Mouse (Mus musculus): Measurements from ENCODE around the gene Gtdc1. TPM values are rescaled to one million over a fixed set of nuclear protein-coding genes. Genes with fewer than 3 reads are reported as not detected.

Gtdc1 gene
- polyA plus RNA-seq (2012; rRNA removed), result 34.8 and 36.2 TPM in 2 replicates

- TF ChIP-seq CTCF (IDR thresholded peaks at IDR 0.05; ENCODE audit: borderline replicate concordance, extremely low read depth, insufficient read depth, insufficient read length) (no peak), POLR2A (IDR thresholded peaks at IDR 0.05; ENCODE audit: borderline replicate concordance, extremely low read depth, insufficient read depth, insufficient read length, poor library complexity, severe bottlenecking) (no peak)
- no peak for DNase-seq (ENCODE audit: low read depth)
These were observed at the start of gene Gtdc1 for GRCm38 (mm10) chr2:44927482-44927811. Gtdc1 (minus strand) TSS chr2:44927657.

GRCm38 (mm10) chr2:44977051-44977450 lies 49.6 kb upstream of the Gtdc1 start:
- no peak for DNase-seq (ENCODE audit: low read depth)
- no peak for TF ChIP-seq CTCF (IDR thresholded peaks at IDR 0.05; ENCODE audit: borderline replicate concordance, extremely low read depth, insufficient read depth, insufficient read length)
- no peak for TF ChIP-seq POLR2A (IDR thresholded peaks at IDR 0.05; ENCODE audit: borderline replicate concordance, extremely low read depth, insufficient read depth, insufficient read length, poor library complexity, severe bottlenecking)

- no peak for TF ChIP-seq POLR2A (IDR thresholded peaks at IDR 0.05; ENCODE audit: borderline replicate concordance, extremely low read depth, insufficient read depth, insufficient read length, poor library complexity, severe bottlenecking)
- TF ChIP-seq CTCF (IDR thresholded peaks at IDR 0.05; ENCODE audit: borderline replicate concordance, extremely low read depth, insufficient read depth, insufficient read length), result no peak
- DNase-seq (ENCODE audit: low read depth), result no peak
These were observed 49.0 kb upstream of the Gtdc1 start for GRCm38 (mm10) chr2:44976484-44976883.

GRCm38 (mm10) chr2:44973828-44974227 lies 46.4 kb upstream of the Gtdc1 start:
- TF ChIP-seq POLR2A (IDR thresholded peaks at IDR 0.05; ENCODE audit: borderline replicate concordance, extremely low read depth, insufficient read depth, insufficient read length, poor library complexity, severe bottlenecking) (no peak), CTCF (IDR thresholded peaks at IDR 0.05; ENCODE audit: borderline replicate concordance, extremely low read depth, insufficient read depth, insufficient read length) (no peak)
- no peak for DNase-seq (ENCODE audit: low read depth)

- DNase-seq (ENCODE audit: low read depth), result no peak
- no peak for TF ChIP-seq POLR2A (IDR thresholded peaks at IDR 0.05; ENCODE audit: borderline replicate concordance, extremely low read depth, insufficient read depth, insufficient read length, poor library complexity, severe bottlenecking)
- TF ChIP-seq CTCF (IDR thresholded peaks at IDR 0.05; ENCODE audit: borderline replicate concordance, extremely low read depth, insufficient read depth, insufficient read length), result no peak
These were observed 42.7 kb upstream of the Gtdc1 start for GRCm38 (mm10) chr2:44970087-44970646.

- TF ChIP-seq POLR2A (IDR thresholded peaks at IDR 0.05; ENCODE audit: borderline replicate concordance, extremely low read depth, insufficient read depth, insufficient read length, poor library complexity, severe bottlenecking) (no peak), CTCF (IDR thresholded peaks at IDR 0.05; ENCODE audit: borderline replicate concordance, extremely low read depth, insufficient read depth, insufficient read length) (no peak)
- no peak for DNase-seq (ENCODE audit: low read depth)
These were observed 42.2 kb upstream of the Gtdc1 start for GRCm38 (mm10) chr2:44969640-44970039.

- no peak for DNase-seq (ENCODE audit: low read depth)
- no peak for TF ChIP-seq CTCF (IDR thresholded peaks at IDR 0.05; ENCODE audit: borderline replicate concordance, extremely low read depth, insufficient read depth, insufficient read length)
- no peak for TF ChIP-seq POLR2A (IDR thresholded peaks at IDR 0.05; ENCODE audit: borderline replicate concordance, extremely low read depth, insufficient read depth, insufficient read length, poor library complexity, severe bottlenecking)
These were observed 41.8 kb upstream of the Gtdc1 start for GRCm38 (mm10) chr2:44969226-44969625.

GRCm38 (mm10) chr2:44965834-44966555 lies 38.5 kb upstream of the Gtdc1 start:
- DNase-seq (ENCODE audit: low read depth), result no peak
- TF ChIP-seq POLR2A (IDR thresholded peaks at IDR 0.05; ENCODE audit: borderline replicate concordance, extremely low read depth, insufficient read depth, insufficient read length, poor library complexity, severe bottlenecking), result no peak
- no peak for TF ChIP-seq CTCF (IDR thresholded peaks at IDR 0.05; ENCODE audit: borderline replicate concordance, extremely low read depth, insufficient read depth, insufficient read length)

GRCm38 (mm10) chr2:44962620-44963019 lies 35.2 kb upstream of the Gtdc1 start:
- DNase-seq (ENCODE audit: low read depth), result no peak
- TF ChIP-seq POLR2A (IDR thresholded peaks at IDR 0.05; ENCODE audit: borderline replicate concordance, extremely low read depth, insufficient read depth, insufficient read length, poor library complexity, severe bottlenecking) (no peak), CTCF (IDR thresholded peaks at IDR 0.05; ENCODE audit: borderline replicate concordance, extremely low read depth, insufficient read depth, insufficient read length) (no peak)

- DNase-seq (ENCODE audit: low read depth), result no peak
- TF ChIP-seq POLR2A (IDR thresholded peaks at IDR 0.05; ENCODE audit: borderline replicate concordance, extremely low read depth, insufficient read depth, insufficient read length, poor library complexity, severe bottlenecking), result no peak
- TF ChIP-seq CTCF (IDR thresholded peaks at IDR 0.05; ENCODE audit: borderline replicate concordance, extremely low read depth, insufficient read depth, insufficient read length), result no peak
These were observed 33.7 kb upstream of the Gtdc1 start for GRCm38 (mm10) chr2:44961192-44961591.

- TF ChIP-seq POLR2A (IDR thresholded peaks at IDR 0.05; ENCODE audit: borderline replicate concordance, extremely low read depth, insufficient read depth, insufficient read length, poor library complexity, severe bottlenecking) (no peak), CTCF (IDR thresholded peaks at IDR 0.05; ENCODE audit: borderline replicate concordance, extremely low read depth, insufficient read depth, insufficient read length) (no peak)
- DNase-seq (ENCODE audit: low read depth), result no peak
These were observed 33.1 kb upstream of the Gtdc1 start for GRCm38 (mm10) chr2:44960561-44960960.

GRCm38 (mm10) chr2:44957329-44957797 lies 29.9 kb upstream of the Gtdc1 start:
- TF ChIP-seq CTCF (IDR thresholded peaks at IDR 0.05; ENCODE audit: borderline replicate concordance, extremely low read depth, insufficient read depth, insufficient read length), result no peak
- TF ChIP-seq POLR2A (IDR thresholded peaks at IDR 0.05; ENCODE audit: borderline replicate concordance, extremely low read depth, insufficient read depth, insufficient read length, poor library complexity, severe bottlenecking), result no peak
- DNase-seq (ENCODE audit: low read depth), result no peak
